Mouse (Mus musculus): ENCODE results near the gene Celsr1. TPM values are rescaled to one million over a fixed set of nuclear protein-coding genes. Genes with fewer than 3 reads are reported as not detected.
"Not testable (repeated sequence)": the region's sequence is repeated elsewhere in the genome, so short reads cannot be mapped to it uniquely, and the experiment has no call there.

Celsr1 gene
- polyA plus RNA-seq, 1 experiment from 2014 or later = 5.1 TPM

- H3K27ac ChIP-seq (ENCODE audit: low read depth, low read length) = no peak overlapping the region
These were observed 144.3 kb downstream of the Celsr1 start for GRCm38 (mm10) chr15:85889235-85889634.

GRCm38 (mm10) chr15:85885606-85886005, 148.0 kb downstream of the Celsr1 start:
- ATAC-seq (ENCODE audit: low FRiP score) = no peak
- Histone ChIP-seq H3K9ac (ENCODE audit: low read depth, low read length) (no peak overlapping the region), H3K27me3 (ENCODE audit: control insufficient read depth, insufficient read depth, low read length) (no peaks in the 10 kb centered on the region), H3K27ac (ENCODE audit: low read depth, low read length) (no peak overlapping the region), H3K4me3 (ENCODE audit: low read depth, low read length) (no peak overlapping the region), H3K36me3 (ENCODE audit: control insufficient read depth, insufficient read depth, low read length) (no peaks in the 10 kb centered on the region), H3K9me3 (ENCODE audit: control insufficient read depth, low read length) (no peaks in the 10 kb centered on the region), H3K4me2 (replicated peaks; ENCODE audit: low read depth, low read length) (no peak overlapping the region), H3K4me1 (replicated peaks; ENCODE audit: control insufficient read depth, insufficient read depth, low read length) (no peaks in the 10 kb centered on the region)
- 90% methylated on average over 5 of the region's 5 CpGs for WGBS
- no peak for DNase-seq (ENCODE audit: low spot score)

More at GRCm38 (mm10) chr15:85889235-85889634, 144.3 kb downstream of the Celsr1 start:
- no peak for ATAC-seq (ENCODE audit: low FRiP score)
- H3K4me2 ChIP-seq (replicated peaks; ENCODE audit: low read depth, low read length) = no peak overlapping the region
- H3K9ac ChIP-seq (ENCODE audit: low read depth, low read length) = no peak overlapping the region
- H3K4me3 ChIP-seq (ENCODE audit: low read depth, low read length) = no peak overlapping the region
- no peaks in the 10 kb centered on the region for H3K36me3 ChIP-seq (ENCODE audit: control insufficient read depth, insufficient read depth, low read length)
- DNase-seq (ENCODE audit: low spot score) = no peak
- 96% methylated on average over 4 of the region's 4 CpGs for WGBS
- no peaks in the 10 kb centered on the region for H3K27me3 ChIP-seq (ENCODE audit: control insufficient read depth, insufficient read depth, low read length)
- no peaks in the 10 kb centered on the region for H3K9me3 ChIP-seq (ENCODE audit: control insufficient read depth, low read length)
- H3K4me1 ChIP-seq (replicated peaks; ENCODE audit: control insufficient read depth, insufficient read depth, low read length) = no peaks in the 10 kb centered on the region

GRCm38 (mm10) chr15:85879498-85879895, 154.1 kb downstream of the Celsr1 start:
- H3K36me3 ChIP-seq (ENCODE audit: control insufficient read depth, insufficient read depth, low read length) = 0 out of 2 replicates have a peak, but pooled peaks cover 7% of the 10 kb centered on the region
- H3K9me3 ChIP-seq (ENCODE audit: control insufficient read depth, low read length) = no peaks in the 10 kb centered on the region
- ATAC-seq (ENCODE audit: low FRiP score) (peak; percentile 36; the same call in 1 of the 2 replicates), DNase-seq (ENCODE audit: low spot score) (no peak)
- no peaks in the 10 kb centered on the region; the same call in 1 of the 2 replicates for H3K27me3 ChIP-seq (ENCODE audit: control insufficient read depth, insufficient read depth, low read length)
- peak overlapping the region; percentile 60; the same call in 1 of the 2 replicates for H3K27ac ChIP-seq (ENCODE audit: low read depth, low read length)
- H3K9ac ChIP-seq (ENCODE audit: low read depth, low read length) = peak overlapping the region; percentile 84
- H3K4me3 ChIP-seq (ENCODE audit: low read depth, low read length) = peak overlapping the region; percentile 78
- WGBS = 2% methylated on average over 18 of the region's 18 CpGs
- peak overlapping the region; percentile 88 for H3K4me2 ChIP-seq (replicated peaks; ENCODE audit: low read depth, low read length)
- no peaks in the 10 kb centered on the region for H3K4me1 ChIP-seq (replicated peaks; ENCODE audit: control insufficient read depth, insufficient read depth, low read length)

GRCm38 (mm10) chr15:85878848-85879497, 154.6 kb downstream of the Celsr1 start, which contains the start of gene Trmu:
Trmu (plus strand) TSS chr15:85879312.
- ATAC-seq (ENCODE audit: low FRiP score) (peak; percentile 95), DNase-seq (ENCODE audit: low spot score) (peak; percentile 93)
- Histone ChIP-seq H3K27me3 (ENCODE audit: control insufficient read depth, insufficient read depth, low read length) (no peaks in the 10 kb centered on the region; the same call in 1 of the 2 replicates), H3K4me2 (replicated peaks; ENCODE audit: low read depth, low read length) (peak within 1 kb of the TSS; percentile 88), H3K9me3 (ENCODE audit: control insufficient read depth, low read length) (no peaks in the 10 kb centered on the region), H3K36me3 (ENCODE audit: control insufficient read depth, insufficient read depth, low read length) (0 out of 2 replicates have a peak, but pooled peaks cover 7% of the 10 kb centered on the region), H3K9ac (ENCODE audit: low read depth, low read length) (peak within 1 kb of the TSS; percentile 84), H3K27ac (ENCODE audit: low read depth, low read length) (peak within 1 kb of the TSS; percentile 64), H3K4me3 (ENCODE audit: low read depth, low read length) (peak within 1 kb of the TSS; percentile 78), H3K4me1 (replicated peaks; ENCODE audit: control insufficient read depth, insufficient read depth, low read length) (no peaks in the 10 kb centered on the region)
- 2% methylated on average over 46 of the region's 50 CpGs for WGBS

GRCm38 (mm10) chr15:85877336-85877735, 156.2 kb downstream of the Celsr1 start:
- Histone ChIP-seq H3K9me3 (ENCODE audit: control insufficient read depth, low read length) (no peaks in the 10 kb centered on the region), H3K4me3 (ENCODE audit: low read depth, low read length) (no peak overlapping the region), H3K4me2 (replicated peaks; ENCODE audit: low read depth, low read length) (no peak overlapping the region), H3K9ac (ENCODE audit: low read depth, low read length) (no peak overlapping the region), H3K4me1 (replicated peaks; ENCODE audit: control insufficient read depth, insufficient read depth, low read length) (no peaks in the 10 kb centered on the region), H3K36me3 (ENCODE audit: control insufficient read depth, insufficient read depth, low read length) (0 out of 2 replicates have a peak, but pooled peaks cover 10% of the 10 kb centered on the region), H3K27me3 (ENCODE audit: control insufficient read depth, insufficient read depth, low read length) (no peaks in the 10 kb centered on the region; the same call in 1 of the 2 replicates), H3K27ac (ENCODE audit: low read depth, low read length) (no peak overlapping the region)
- 94% methylated on average over 7 of the region's 7 CpGs for WGBS
- DNase-seq (ENCODE audit: low spot score) (no peak), ATAC-seq (ENCODE audit: low FRiP score) (no peak)

- no peak overlapping the region for H3K9ac ChIP-seq (ENCODE audit: low read depth, low read length)
- no peaks in the 10 kb centered on the region for H3K4me1 ChIP-seq (replicated peaks; ENCODE audit: control insufficient read depth, insufficient read depth, low read length)
- H3K27me3 ChIP-seq (ENCODE audit: control insufficient read depth, insufficient read depth, low read length) = no peaks in the 10 kb centered on the region
- 58% methylated on average over 6 of the region's 6 CpGs for WGBS
- DNase-seq (ENCODE audit: low spot score) (peak; percentile 80), ATAC-seq (ENCODE audit: low FRiP score) (no peak)
- H3K27ac ChIP-seq (ENCODE audit: low read depth, low read length) = no peak overlapping the region
- H3K36me3 ChIP-seq (ENCODE audit: control insufficient read depth, insufficient read depth, low read length) = 0 out of 2 replicates have a peak, but pooled peaks cover 9% of the 10 kb centered on the region
- H3K4me2 ChIP-seq (replicated peaks; ENCODE audit: low read depth, low read length) = no peak overlapping the region
- H3K4me3 ChIP-seq (ENCODE audit: low read depth, low read length) = no peak overlapping the region
- H3K9me3 ChIP-seq (ENCODE audit: control insufficient read depth, low read length) = no peaks in the 10 kb centered on the region
These were observed 165.9 kb downstream of the Celsr1 start for GRCm38 (mm10) chr15:85867696-85868095.

GRCm38 (mm10) chr15:85865913-85866312, 167.7 kb downstream of the Celsr1 start:
- not testable (repeated sequence) for DNase-seq (ENCODE audit: low spot score); H3K36me3 ChIP-seq (ENCODE audit: control insufficient read depth, insufficient read depth, low read length); H3K4me1 ChIP-seq (replicated peaks; ENCODE audit: control insufficient read depth, insufficient read depth, low read length); H3K9me3 ChIP-seq (ENCODE audit: control insufficient read depth, low read length); H3K9ac ChIP-seq (ENCODE audit: low read depth, low read length); H3K27ac ChIP-seq (ENCODE audit: low read depth, low read length); H3K4me2 ChIP-seq (replicated peaks; ENCODE audit: low read depth, low read length); ATAC-seq (ENCODE audit: low FRiP score); H3K4me3 ChIP-seq (ENCODE audit: low read depth, low read length); H3K27me3 ChIP-seq (ENCODE audit: control insufficient read depth, insufficient read depth, low read length)
- 93% methylated on average over 7 of the region's 7 CpGs for WGBS

- ATAC-seq (ENCODE audit: low FRiP score) (peak; percentile 97), DNase-seq (ENCODE audit: low spot score) (peak; percentile 94)
- H3K36me3 ChIP-seq (ENCODE audit: control insufficient read depth, insufficient read depth, low read length) = 0 out of 2 replicates have a peak, but pooled peaks cover 2% of the 10 kb centered on the region
- peak within 1 kb of the TSS; percentile 53 for H3K27ac ChIP-seq (ENCODE audit: low read depth, low read length)
- H3K4me2 ChIP-seq (replicated peaks; ENCODE audit: low read depth, low read length) = peak within 1 kb of the TSS; percentile 81
- H3K9me3 ChIP-seq (ENCODE audit: control insufficient read depth, low read length) = no peaks in the 10 kb centered on the region
- peak within 1 kb of the TSS; percentile 58 for H3K4me3 ChIP-seq (ENCODE audit: low read depth, low read length)
- H3K4me1 ChIP-seq (replicated peaks; ENCODE audit: control insufficient read depth, insufficient read depth, low read length) = peaks cover 9% of the 10 kb centered on the region
- WGBS = under 1% methylated on average over 42 of the region's 42 CpGs
- H3K9ac ChIP-seq (ENCODE audit: low read depth, low read length) = peak within 1 kb of the TSS; percentile 89
- no peaks in the 10 kb centered on the region for H3K27me3 ChIP-seq (ENCODE audit: control insufficient read depth, insufficient read depth, low read length)
These were observed 174.0 kb downstream of the Celsr1 start, which contains the start of gene Gtse1 for GRCm38 (mm10) chr15:85859490-85860031. Gtse1 (plus strand) TSS chr15:85859745.

Data from hindbrain, embryonic 11.5 days (tissue).